Mouse (Mus musculus) embryonic fibroblast, embryonic 13.5 days (primary cell): Measurements from ENCODE around the gene Cdkn3.

Experiments used
- CTCF ChIP-seq: IDR thresholded peaks from 2 replicates; pipeline ENCODE4 v1.5.1; 2011; ENCODE audit warnings: mild to moderate bottlenecking, control low read depth, low read length, moderate library complexity, borderline replicate concordance; ENCODE audit not compliant: insufficient read depth
- POLR2A ChIP-seq: IDR thresholded peaks from 2 replicates; pipeline ENCODE4 v1.6.1; 2011; ENCODE audit warnings: low read depth, mild to moderate bottlenecking, control low read depth, low read length, moderate library complexity

- 0 out of 2 replicates have a peak, but pooled peaks have one; percentile 18 for TF ChIP-seq CTCF
- no peak for TF ChIP-seq POLR2A
Measured at GRCm38 (mm10) chr14:46722031-46722430, 38.3 kb upstream of the Cdkn3 start.
